Mouse (Mus musculus) hindbrain, embryonic 10.5 days (tissue): ENCODE data around the gene Fam129a. TPM values are rescaled to one million over a fixed set of nuclear protein-coding genes. Genes with fewer than 3 reads are reported as not detected.

Source experiments
- DNase-seq: peaks from one replicate; pipeline ENCODE4 v3.0.0-alpha.2; 2017; ENCODE audit warnings: low spot score
- H3K27ac ChIP-seq: fragments of 300-500 bp; sonication (generic); 2 replicates; pipeline ENCODE4 v1.5.1; 2016; ENCODE audit warnings: mild to moderate bottlenecking, moderate library complexity
- H3K27me3 ChIP-seq: fragments of 300-500 bp; sonication (generic); 2 replicates; pipeline ENCODE4 v1.6.1; 2016; ENCODE audit warnings: mild to moderate bottlenecking; ENCODE audit not compliant: poor library complexity, insufficient read depth, severe bottlenecking
- H3K36me3 ChIP-seq: fragments of 300-500 bp; sonication (generic); 2 replicates; pipeline ENCODE4 v1.6.1; 2016; ENCODE audit warnings: mild to moderate bottlenecking, moderate library complexity
- H3K4me1 ChIP-seq: fragments of 300-500 bp; sonication (generic); replicated peaks from 2 replicates; pipeline ENCODE4 v1.6.1; 2016; ENCODE audit warnings: mild to moderate bottlenecking
- H3K4me3 ChIP-seq: fragments of 300-500 bp; sonication (generic); 2 replicates; pipeline ENCODE4 v1.5.1; 2016; ENCODE audit warnings: mild to moderate bottlenecking, moderate library complexity
- H3K9me3 ChIP-seq: fragments of 300-500 bp; sonication (generic); 2 replicates; pipeline ENCODE4 v1.6.1; 2016; ENCODE audit warnings: mild to moderate bottlenecking, moderate library complexity
- WGBS: fragments of 180-500 bp; shearing (Covaris S2); methylation state at CpG from one replicate; pipeline ENCODE4 v1.1.7; 2016; 5-methylcytosine and 5-hydroxymethylcytosine counted together
- polyA plus RNA-seq: library from polyadenylated mRNA; unstranded; fragments of >200 nt; fragmentation: Nextera tagmentation; extraction: Ambion mirVana; gene quantifications from 2 replicates; pipeline ENCODE4 v1.2.1, GENCODE M21; 2016

Gene Fam129a
- polyA plus RNA-seq, 1 experiment from 2014 or later: 0.93 TPM

DNA sequence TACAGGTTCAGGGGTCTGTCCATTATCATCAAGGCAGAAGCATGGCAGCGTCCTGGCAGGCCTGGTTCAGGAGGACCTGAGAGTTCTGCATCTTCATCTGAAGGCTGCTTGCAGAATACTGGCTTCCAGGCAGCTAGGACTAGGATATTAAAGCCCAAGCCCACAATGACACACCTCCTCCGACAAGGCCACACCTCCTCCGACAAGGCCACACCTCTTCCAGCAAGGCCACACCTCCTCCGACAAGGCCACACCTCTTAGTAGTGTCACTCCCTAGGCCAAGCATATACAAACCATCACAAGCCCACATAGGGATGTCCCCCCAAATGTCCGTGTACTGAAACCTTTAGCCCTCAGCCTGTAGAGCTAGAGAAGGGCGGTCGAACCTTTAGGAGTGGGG is 2.3 kb upstream of the Fam129a start:
- no peak for DNase-seq
- WGBS: 75% methylated on average over 7 of the region's 7 CpGs
- H3K9me3 ChIP-seq: no peaks in the 10 kb centered on the region
- H3K27ac ChIP-seq: no peak overlapping the region
- H3K4me3 ChIP-seq: no peak overlapping the region
- peaks cover 11% of the 10 kb centered on the region for H3K4me1 ChIP-seq
- H3K27me3 ChIP-seq: peaks cover 41% of the 10 kb centered on the region
- H3K36me3 ChIP-seq: no peaks in the 10 kb centered on the region

DNA sequence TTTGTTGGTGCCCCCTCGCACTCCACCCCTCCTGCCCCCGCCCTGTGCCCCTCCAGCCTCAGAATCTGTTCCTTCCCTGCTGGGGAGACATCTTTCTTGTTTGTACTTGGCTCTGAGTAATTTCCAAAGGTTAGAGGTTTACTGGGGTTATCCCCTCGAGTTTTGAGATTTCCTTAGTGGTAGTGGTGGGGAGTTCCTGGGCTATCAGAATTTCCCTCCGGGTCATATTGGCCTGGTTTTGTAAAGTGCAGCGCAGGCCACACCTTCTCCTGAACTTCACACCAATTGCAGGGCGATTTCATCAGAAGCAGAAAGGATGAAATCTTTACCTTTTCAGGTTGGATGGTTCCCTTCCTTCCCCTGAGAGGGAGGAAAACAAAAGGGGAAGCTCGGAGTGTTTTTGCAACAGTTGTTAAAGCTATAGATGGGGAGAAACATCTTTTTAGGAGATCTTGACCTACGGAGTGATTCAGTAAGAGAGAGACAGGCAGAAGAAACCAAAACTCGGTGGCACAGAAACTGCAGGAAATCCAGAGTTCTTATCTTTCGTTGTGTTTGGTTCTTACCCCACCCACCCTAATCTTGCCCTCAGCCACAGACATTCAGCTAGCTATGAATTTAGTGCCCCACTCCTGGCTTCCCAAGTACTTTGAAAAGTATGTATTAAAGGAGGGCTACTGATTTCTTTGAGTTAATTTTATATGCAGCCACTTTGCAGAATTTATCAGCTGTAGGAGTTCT is 1.0 kb downstream of the Fam129a start:
- Histone ChIP-seq H3K36me3 (no peaks in the 10 kb centered on the region), H3K9me3 (no peaks in the 10 kb centered on the region), H3K4me3 (peak overlapping the region; percentile 58), H3K4me1 (peaks cover 11% of the 10 kb centered on the region), H3K27ac (peak overlapping the region; percentile 67; the same call in 1 of the 2 replicates), H3K27me3 (peaks cover 43% of the 10 kb centered on the region)
- 21% methylated on average over 10 of the region's 10 CpGs for WGBS
- no peak for DNase-seq

DNA sequence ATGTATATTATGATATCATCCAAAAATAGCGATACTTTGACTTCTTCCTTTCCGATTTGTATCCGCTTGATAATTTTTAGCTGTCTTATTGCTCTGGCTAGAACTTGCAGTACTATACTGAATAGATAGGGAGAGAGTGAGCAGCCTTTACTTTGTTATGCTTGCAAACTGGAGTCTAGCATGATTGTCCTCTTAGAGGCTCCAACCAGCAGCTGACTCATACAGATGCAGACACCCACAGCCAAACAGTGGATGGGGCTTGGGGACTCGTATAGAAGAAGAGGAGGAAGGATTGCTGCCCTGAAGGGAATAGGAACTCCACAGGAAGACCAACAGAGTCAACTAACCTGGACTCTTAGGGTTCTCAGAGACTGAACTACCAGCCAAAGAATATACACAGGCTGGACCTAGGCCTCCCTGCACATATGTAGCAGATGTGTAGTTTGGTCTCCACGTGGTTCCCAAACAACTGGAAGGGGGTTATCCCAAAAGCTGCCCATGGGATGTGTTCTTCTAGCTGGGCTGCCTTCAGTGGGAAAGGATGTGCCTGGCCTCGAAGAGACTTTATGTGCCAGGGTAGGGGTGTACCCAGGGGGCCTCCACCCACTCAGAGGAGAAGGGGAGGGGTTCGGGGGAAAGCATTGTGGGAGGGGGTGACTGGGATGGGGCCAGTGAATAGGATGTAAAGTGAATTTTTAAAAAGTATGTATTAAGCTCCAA is 1.8 kb downstream of the Fam129a start:
- Histone ChIP-seq H3K27ac (no peak overlapping the region), H3K9me3 (no peaks in the 10 kb centered on the region), H3K4me1 (peaks cover 11% of the 10 kb centered on the region), H3K36me3 (no peaks in the 10 kb centered on the region), H3K4me3 (no peak overlapping the region), H3K27me3 (peaks cover 43% of the 10 kb centered on the region)
- no peak for DNase-seq
- 77% methylated on average over 7 of the region's 7 CpGs for WGBS

DNA sequence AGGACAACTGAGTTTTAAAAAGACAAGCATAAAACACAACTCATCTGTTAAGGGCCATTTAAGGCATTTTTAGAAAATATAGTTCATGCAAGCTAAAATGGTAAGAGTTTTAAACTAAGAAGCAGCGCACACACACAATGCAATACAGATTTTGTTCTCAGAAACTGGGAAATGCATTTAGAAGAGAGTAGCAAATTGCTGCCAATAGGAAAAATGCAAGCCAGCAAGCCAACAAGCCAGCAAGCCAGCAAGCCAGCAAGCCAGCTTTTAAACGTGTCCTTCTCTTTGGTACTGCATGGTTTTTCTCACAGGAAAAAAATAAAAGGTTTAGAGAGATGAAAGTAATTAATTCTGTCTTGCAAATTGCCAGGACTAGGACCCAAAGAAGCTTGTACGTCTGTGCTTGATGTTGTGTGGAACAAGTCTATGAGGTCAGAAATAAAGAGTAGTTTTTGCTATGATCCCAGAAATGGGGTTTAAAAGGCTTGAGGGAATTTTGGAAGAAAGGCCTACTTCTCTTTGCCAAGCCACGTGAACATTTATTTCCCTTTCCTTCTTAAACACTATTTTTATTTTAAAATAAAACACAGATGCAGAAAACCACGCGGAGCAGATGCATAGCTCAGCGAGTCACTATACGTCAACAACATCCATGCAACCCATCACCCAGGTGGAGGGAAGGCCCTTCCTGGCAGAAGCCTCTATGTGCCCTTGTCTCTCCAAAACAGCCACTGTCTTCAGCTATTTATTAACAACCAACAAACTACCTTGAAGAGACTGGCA is 9.4 kb downstream of the Fam129a start:
- H3K36me3 ChIP-seq: no peaks in the 10 kb centered on the region
- H3K9me3 ChIP-seq: no peaks in the 10 kb centered on the region
- H3K27ac ChIP-seq: no peak overlapping the region
- WGBS: 84% methylated on average over 8 of the region's 8 CpGs
- H3K4me1 ChIP-seq: no peaks in the 10 kb centered on the region
- no peak for DNase-seq
- no peaks in the 10 kb centered on the region for H3K27me3 ChIP-seq
- no peak overlapping the region for H3K4me3 ChIP-seq

DNA sequence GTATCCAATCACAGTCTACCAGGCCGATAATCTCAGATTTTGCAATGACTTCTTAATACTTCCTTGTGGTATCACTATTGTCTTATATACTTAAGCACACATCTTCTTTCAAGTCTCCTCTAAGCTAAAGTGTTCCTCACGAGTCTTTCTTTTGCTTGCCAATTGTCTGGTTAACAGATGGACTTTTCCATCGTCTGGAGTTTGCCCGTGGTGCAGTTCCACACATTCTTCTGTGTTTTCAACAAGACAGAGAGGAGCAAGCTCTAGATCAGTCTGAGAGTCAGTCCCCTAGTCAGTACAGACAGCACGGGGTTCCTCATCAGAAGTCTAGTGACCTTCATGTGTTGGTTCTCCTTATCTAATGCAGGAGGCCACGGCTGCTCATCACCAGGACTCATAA is 10.5 kb downstream of the Fam129a start:
- Histone ChIP-seq H3K9me3 (no peaks in the 10 kb centered on the region), H3K4me3 (no peak overlapping the region), H3K4me1 (no peaks in the 10 kb centered on the region), H3K27ac (no peak overlapping the region), H3K36me3 (no peaks in the 10 kb centered on the region), H3K27me3 (no peaks in the 10 kb centered on the region)
- 91% methylated on average over 6 of the region's 6 CpGs for WGBS
- DNase-seq: no peak

DNA sequence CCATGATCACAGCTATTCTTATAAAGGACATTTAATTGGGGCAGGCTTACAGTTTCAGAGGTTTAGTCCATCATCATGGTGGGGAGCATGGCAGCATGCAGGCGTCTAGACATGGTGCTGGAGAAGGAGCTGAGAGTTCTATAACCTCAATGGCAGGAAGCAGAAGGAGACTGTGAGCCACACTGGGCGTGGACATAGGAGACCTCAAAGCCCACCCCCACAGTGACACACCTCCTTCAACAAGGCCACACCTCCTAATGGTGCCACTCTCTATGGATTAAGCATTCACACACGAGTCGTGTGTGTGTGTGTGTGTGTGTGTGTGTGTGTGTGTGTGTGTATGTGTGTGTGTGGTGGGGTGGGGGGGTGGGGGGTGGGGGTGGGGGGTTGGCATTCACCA is 11.0 kb downstream of the Fam129a start:
- Histone ChIP-seq H3K9me3 (no peaks in the 10 kb centered on the region), H3K4me1 (no peaks in the 10 kb centered on the region), H3K4me3 (no peak overlapping the region), H3K27me3 (no peaks in the 10 kb centered on the region), H3K27ac (no peak overlapping the region), H3K36me3 (no peaks in the 10 kb centered on the region)
- DNase-seq: no peak
- 90% methylated on average over 4 of the region's 4 CpGs for WGBS

DNA sequence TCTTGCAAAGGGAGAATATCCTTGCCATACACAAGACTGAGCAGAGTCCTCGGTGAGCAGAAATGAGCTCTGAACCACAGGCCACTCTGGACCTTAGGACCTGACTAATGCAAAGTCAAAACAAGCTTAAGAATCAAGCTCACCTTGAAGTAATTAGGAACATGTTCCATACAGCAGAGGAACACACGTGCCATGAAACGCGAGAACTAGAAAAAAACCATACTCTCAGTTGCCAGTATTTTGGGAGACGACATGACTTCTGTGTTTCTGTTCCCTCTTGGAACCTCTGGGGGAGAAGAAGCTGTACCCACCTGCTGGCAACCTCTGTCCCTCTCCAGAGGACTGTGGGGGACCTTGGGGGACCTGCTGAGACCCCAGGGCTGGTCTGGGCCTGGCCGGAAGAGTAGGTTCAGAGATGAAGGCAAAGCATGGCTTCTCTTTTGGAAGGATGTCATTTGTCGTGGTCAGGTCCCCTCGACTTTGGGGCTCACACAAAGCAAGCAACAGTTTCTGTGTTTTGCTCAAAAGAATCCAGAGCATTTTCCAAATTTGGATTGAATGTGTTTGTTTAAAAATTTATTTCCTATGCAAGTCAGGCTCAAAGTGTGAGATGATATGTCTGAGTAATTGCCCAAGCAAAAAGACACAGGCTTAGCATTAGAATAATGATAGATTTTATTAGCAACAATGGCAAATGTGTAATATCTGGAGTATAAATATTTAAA is 12.6 kb downstream of the Fam129a start:
- no peak overlapping the region for H3K4me3 ChIP-seq
- no peaks in the 10 kb centered on the region for H3K9me3 ChIP-seq
- no peaks in the 10 kb centered on the region for H3K27me3 ChIP-seq
- no peaks in the 10 kb centered on the region for H3K4me1 ChIP-seq
- no peak overlapping the region for H3K27ac ChIP-seq
- 73% methylated on average over 8 of the region's 8 CpGs for WGBS
- H3K36me3 ChIP-seq: no peaks in the 10 kb centered on the region
- DNase-seq: no peak

DNA sequence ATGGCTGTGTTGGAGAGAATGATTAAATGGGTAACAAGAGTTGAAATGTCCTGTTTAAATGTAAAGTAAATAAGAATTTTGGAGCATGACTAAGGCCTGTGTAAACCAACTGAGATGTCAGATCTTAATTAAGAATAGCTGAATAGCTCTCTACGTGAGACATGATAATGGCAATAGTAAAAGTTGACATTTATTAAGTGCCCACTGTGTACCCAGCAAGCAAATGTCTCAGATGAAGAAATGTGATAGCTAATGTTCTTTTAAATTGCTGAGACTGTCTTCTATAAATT is 13.1 kb downstream of the Fam129a start:
- H3K4me1 ChIP-seq: no peaks in the 10 kb centered on the region
- H3K36me3 ChIP-seq: no peaks in the 10 kb centered on the region
- WGBS: 75% methylated on average over 1 of the region's 1 CpGs
- no peak overlapping the region for H3K27ac ChIP-seq
- no peak for DNase-seq
- H3K9me3 ChIP-seq: no peaks in the 10 kb centered on the region
- H3K27me3 ChIP-seq: no peaks in the 10 kb centered on the region
- H3K4me3 ChIP-seq: no peak overlapping the region

DNA sequence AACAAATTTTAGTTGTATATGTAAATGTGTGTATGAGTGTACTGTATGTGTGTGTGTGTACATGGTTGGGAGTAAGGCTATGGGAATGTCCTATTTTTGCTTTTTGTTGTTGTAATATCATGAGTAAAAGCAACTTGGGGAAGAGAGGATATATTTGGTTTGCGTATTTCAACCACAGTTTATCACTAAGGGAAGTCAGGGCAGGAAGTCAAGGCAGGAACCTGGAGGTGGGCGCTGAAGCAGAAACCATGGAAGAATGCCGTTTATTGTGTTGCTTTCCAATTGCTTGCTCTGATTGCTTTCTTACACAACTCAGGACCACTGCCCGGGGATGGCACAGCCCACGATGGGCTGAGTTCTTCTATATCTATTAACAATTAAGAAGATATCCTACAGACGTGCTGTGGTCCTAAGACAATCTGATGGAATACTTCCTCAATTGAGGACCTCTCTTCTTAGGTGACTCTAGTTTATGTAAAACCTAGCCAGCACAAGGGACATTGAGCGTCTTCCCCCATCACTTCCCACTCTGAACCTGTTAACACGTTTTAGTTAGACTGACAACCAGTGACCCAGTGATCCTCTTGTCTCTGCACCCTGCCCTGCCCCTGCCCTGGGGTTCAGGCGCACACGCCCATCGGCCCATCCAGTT is 13.7 kb downstream of the Fam129a start:
- Histone ChIP-seq H3K36me3 (no peaks in the 10 kb centered on the region), H3K4me1 (no peaks in the 10 kb centered on the region), H3K4me3 (no peak overlapping the region), H3K27me3 (no peaks in the 10 kb centered on the region), H3K27ac (no peak overlapping the region), H3K9me3 (no peaks in the 10 kb centered on the region)
- DNase-seq: no peak
- 79% methylated on average over 11 of the region's 11 CpGs for WGBS

DNA sequence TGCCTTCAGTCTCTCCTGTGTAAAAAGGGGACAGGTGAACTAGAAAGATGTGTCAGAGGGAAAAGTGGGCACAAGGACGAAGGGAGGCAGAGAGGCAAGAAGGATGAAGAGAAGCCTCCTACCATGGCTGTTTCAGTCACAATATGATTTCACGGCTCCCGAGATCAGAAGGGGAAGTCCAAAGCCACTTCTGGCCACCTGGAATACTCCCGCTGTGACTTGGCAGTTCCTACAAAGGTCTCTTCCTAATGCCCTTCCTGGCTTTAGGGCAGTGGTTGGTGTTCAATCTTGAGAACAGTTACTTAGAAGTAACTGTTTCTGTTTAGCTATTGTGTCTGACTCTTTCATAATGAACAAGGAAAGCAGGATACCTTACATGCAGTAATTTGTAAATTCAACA is 14.7 kb downstream of the Fam129a start:
- DNase-seq: no peak
- no peaks in the 10 kb centered on the region for H3K36me3 ChIP-seq
- no peaks in the 10 kb centered on the region for H3K9me3 ChIP-seq
- H3K4me1 ChIP-seq: no peaks in the 10 kb centered on the region
- H3K27me3 ChIP-seq: no peaks in the 10 kb centered on the region
- WGBS: 82% methylated on average over 4 of the region's 4 CpGs
- H3K4me3 ChIP-seq: no peak overlapping the region
- no peak overlapping the region for H3K27ac ChIP-seq

DNA sequence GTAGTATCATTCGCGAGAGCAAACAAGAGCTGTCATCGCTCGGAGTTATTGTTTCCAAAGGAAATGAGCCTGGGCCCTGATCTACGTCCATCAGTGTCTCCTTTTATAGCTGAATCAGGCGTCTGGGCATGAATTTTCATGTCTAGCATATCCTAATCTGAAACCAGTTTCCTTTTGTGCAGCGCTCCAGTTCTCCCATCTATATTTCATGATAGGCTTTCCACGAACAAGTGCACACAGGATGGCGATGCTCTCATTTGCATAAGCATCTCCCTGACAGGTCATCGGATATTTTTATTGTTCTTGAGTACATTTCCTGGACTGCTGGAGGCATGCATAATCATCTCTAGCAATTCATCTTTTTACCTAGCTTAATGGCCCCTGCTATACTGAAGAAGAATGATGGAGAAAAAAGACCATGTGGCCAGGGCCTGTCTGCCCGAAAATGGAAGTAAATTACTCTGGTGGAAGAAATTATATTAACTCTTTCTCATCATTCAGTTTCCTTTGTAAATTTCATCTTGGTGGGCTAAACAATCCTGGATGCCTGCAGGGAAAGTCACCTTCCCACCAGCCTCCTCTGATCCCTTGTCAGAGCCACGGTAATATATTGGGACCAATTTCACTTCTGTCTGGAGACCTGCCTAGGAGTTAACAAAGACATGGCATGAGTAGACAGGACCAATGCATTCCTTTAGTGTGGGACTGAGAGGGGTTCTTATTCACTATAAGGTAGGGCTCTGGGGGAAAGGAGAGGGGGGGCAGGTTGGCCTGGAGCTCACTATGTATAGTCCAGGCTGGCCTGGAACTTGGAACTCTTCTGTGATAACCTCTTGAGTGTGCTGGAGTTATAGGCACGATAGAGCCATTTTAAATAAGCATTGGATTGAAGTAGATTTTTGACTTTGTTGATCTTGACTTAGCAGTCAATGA is 21.4 kb downstream of the Fam129a start:
- 84% methylated on average over 13 of the region's 13 CpGs for WGBS
- DNase-seq: no peak
- Histone ChIP-seq H3K9me3 (no peaks in the 10 kb centered on the region), H3K36me3 (no peaks in the 10 kb centered on the region), H3K4me1 (0 out of 2 replicates have a peak, but pooled peaks cover 3% of the 10 kb centered on the region), H3K27ac (no peak overlapping the region), H3K27me3 (no peaks in the 10 kb centered on the region), H3K4me3 (no peak overlapping the region)
